Mouse (Mus musculus): ENCODE measurements around the gene Wrnip1. TPM values are rescaled to one million over a fixed set of nuclear protein-coding genes. Genes with fewer than 3 reads are reported as not detected.

Wrnip1 gene
- polyA plus RNA-seq, 1 experiment from 2014 or later: 24.1 TPM

DNA sequence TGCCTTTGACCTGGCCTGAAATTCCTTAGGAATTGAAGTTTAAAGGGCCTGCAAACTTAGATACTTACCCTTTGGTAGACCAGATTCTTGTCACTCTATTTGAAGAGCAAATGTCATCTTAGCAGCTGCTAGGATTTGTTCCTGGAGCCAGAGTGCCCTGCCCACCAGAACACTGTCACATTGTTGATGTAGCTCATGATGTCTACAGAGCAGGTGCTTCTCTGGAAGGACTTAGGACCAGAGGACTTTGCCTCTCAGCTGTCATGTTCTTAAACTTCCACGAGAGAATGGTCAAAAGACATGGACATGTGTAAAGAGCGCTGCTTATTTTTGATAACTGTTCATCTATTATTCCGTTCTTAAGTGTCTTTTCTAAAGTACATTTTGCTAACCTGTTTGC lies 17.4 kb downstream of the Wrnip1 start:
- Histone ChIP-seq H3K9me3 (no peaks in the 10 kb centered on the region), H3K4me2 (replicated peaks) (no peak overlapping the region), H3K36me3 (peaks cover 77% of the 10 kb centered on the region), H3K27ac (no peak overlapping the region), H3K9ac (no peak overlapping the region), H3K4me1 (no peaks in the 10 kb centered on the region), H3K27me3 (no peaks in the 10 kb centered on the region), H3K4me3 (no peak overlapping the region)
- ATAC-seq (ENCODE audit: low FRiP score, low read depth): no peak
- 93% methylated on average over 3 of the region's 3 CpGs for WGBS

DNA sequence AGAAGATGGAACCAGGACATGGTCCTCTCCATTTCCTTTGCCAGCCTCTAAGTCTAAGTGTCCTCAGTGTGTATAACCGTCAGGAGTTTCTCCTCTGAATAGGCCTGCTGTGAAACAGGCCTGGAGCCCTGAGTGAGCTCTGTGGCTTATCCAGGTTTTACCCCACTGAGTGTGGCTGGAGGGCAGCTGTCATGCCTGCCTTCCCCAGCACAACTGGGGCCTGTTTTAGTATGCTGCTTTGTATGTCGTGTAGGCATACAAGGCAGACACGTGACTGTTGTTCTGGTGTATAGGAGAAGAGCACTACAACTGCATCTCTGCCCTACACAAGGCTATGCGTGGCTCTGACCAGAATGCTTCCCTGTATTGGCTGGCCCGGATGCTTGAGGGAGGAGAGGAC lies 18.1 kb downstream of the Wrnip1 start:
- Histone ChIP-seq H3K9ac (no peak overlapping the region), H3K4me2 (replicated peaks) (no peak overlapping the region), H3K36me3 (peaks cover 74% of the 10 kb centered on the region), H3K4me3 (no peak overlapping the region), H3K27ac (no peak overlapping the region), H3K9me3 (no peaks in the 10 kb centered on the region), H3K4me1 (no peaks in the 10 kb centered on the region), H3K27me3 (no peaks in the 10 kb centered on the region)
- ATAC-seq (ENCODE audit: low FRiP score, low read depth): peak; percentile 34; the same call in 1 of the 2 replicates
- WGBS: 91% methylated on average over 5 of the region's 5 CpGs

DNA sequence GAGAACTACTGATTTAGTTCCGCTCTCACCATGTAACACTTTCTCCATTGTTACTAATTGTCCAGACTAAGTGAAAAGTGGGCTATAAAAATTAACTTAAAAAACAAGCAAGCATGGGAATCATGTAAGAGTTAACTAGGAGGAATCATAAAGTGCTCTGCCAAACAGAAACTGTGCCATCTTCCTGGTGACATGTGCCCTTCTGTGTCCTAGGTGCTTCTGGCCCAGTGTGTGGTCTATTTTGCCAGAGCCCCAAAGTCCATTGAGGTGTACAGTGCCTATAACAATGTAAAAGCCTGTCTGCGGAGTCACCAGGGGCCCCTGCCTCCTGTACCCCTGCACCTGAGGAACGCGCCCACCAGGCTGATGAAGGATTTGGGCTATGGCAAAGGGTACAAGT lies 19.8 kb downstream of the Wrnip1 start:
- ATAC-seq (ENCODE audit: low FRiP score, low read depth): no peak
- no peak overlapping the region for H3K4me2 ChIP-seq (replicated peaks)
- no peak overlapping the region for H3K4me3 ChIP-seq
- 94% methylated on average over 4 of the region's 4 CpGs for WGBS
- no peak overlapping the region for H3K27ac ChIP-seq
- H3K4me1 ChIP-seq: no peaks in the 10 kb centered on the region
- no peaks in the 10 kb centered on the region for H3K27me3 ChIP-seq
- H3K9ac ChIP-seq: no peak overlapping the region
- peaks cover 63% of the 10 kb centered on the region for H3K36me3 ChIP-seq
- no peaks in the 10 kb centered on the region for H3K9me3 ChIP-seq

DNA sequence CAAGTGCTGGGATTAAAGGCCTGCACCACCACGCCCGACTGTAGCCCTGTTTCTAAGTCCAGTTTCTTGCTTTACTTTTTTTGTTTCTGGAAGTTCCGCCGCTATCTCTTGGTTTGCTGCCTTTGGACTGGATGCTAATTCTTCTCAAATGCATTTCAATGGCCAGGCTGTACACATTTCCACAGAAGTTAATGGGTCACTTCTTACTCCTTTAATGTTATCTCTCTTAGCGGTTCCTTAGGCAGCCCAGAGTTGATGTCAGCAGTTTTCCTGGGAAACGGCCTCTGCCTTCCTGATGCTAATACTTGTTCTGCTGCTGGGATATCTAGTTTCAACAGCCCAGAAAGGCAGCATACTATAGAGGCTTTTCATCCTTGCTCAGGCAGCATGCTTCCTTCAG lies 21.3 kb downstream of the Wrnip1 start:
- peaks cover 51% of the 10 kb centered on the region for H3K36me3 ChIP-seq
- WGBS: 80% methylated on average over 6 of the region's 6 CpGs
- H3K4me1 ChIP-seq: no peaks in the 10 kb centered on the region
- H3K27ac ChIP-seq: no peak overlapping the region
- no peak overlapping the region for H3K9ac ChIP-seq
- H3K4me3 ChIP-seq: no peak overlapping the region
- ATAC-seq (ENCODE audit: low FRiP score, low read depth): no peak
- no peaks in the 10 kb centered on the region for H3K9me3 ChIP-seq
- no peaks in the 10 kb centered on the region for H3K27me3 ChIP-seq
- no peak overlapping the region for H3K4me2 ChIP-seq (replicated peaks)

DNA sequence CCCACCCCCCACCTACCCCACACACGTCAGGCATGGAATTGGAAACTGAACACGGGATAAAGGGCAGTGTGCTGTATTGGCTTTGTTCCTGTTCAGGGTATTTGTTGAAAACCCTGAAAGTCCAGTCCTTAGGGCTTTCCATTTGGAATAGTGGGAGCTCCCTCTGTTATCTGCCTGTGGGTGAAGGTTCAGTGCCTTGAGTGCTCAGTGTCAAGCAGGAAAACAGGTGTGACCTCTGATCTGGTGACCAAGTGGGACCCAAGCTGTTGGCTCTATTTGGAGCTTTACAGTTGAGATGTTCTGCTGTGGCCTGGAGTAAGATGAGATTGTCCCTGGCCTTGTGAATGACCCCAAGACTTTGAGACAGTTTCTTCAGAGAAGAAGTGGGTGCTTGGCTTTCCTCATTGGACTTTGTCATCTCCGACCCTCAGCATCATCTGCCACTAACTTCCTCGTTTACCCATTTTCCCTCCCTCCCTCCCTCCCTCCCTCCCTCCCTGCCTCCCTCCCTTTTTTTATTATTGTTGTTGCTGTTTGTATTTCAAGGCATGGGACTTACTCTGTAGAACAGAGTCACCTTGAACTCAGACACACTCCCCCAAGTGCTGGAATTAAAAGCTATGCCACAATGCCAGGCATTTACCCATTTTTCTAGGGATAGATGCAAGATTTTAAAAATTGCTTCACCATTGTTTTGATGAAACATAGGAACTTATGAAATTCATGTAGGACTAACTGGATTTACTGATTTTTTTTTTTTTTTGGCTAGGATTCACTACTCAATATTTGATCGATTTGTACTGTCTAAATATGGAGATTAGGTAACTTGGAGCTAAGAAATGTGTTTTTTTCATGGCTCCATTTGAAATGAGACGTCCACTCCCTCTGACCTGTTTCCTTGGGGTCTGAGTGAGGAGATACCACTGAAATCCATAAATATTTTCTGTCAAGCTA lies 22.8 kb downstream of the Wrnip1 start:
- no peak overlapping the region for H3K4me3 ChIP-seq
- no peaks in the 10 kb centered on the region for H3K9me3 ChIP-seq
- no peaks in the 10 kb centered on the region for H3K27me3 ChIP-seq
- no peak for ATAC-seq (ENCODE audit: low FRiP score, low read depth)
- no peak overlapping the region for H3K27ac ChIP-seq
- H3K36me3 ChIP-seq: peaks cover 36% of the 10 kb centered on the region
- no peak overlapping the region for H3K4me2 ChIP-seq (replicated peaks)
- H3K4me1 ChIP-seq: no peaks in the 10 kb centered on the region
- H3K9ac ChIP-seq: no peak overlapping the region
- 78% methylated on average over 6 of the region's 6 CpGs for WGBS

DNA sequence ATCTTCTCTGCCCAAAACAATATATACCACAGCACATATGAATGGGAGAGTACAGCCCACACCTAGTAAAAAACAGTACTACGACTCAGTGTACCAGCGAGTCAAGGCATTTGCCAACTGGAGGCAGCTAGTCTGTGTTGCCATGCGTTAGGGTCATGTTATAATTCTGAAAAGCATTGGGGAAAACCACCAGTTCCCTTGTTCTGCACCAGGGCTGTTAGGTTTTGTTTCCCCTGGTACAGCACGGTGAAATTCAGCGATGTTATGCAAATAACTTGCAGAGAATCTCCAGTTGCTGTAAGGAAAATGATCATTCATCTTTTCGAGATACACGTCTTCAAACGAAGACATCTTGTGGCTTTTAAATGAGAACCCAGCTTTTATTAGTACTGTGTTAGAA lies 23.7 kb downstream of the Wrnip1 start:
- Histone ChIP-seq H3K4me1 (no peaks in the 10 kb centered on the region), H3K27ac (no peak overlapping the region), H3K4me3 (no peak overlapping the region), H3K9me3 (no peaks in the 10 kb centered on the region), H3K36me3 (peaks cover 27% of the 10 kb centered on the region), H3K9ac (no peak overlapping the region), H3K4me2 (replicated peaks) (no peak overlapping the region), H3K27me3 (no peaks in the 10 kb centered on the region)
- ATAC-seq (ENCODE audit: low FRiP score, low read depth): no peak
- 89% methylated on average over 8 of the region's 8 CpGs for WGBS

DNA sequence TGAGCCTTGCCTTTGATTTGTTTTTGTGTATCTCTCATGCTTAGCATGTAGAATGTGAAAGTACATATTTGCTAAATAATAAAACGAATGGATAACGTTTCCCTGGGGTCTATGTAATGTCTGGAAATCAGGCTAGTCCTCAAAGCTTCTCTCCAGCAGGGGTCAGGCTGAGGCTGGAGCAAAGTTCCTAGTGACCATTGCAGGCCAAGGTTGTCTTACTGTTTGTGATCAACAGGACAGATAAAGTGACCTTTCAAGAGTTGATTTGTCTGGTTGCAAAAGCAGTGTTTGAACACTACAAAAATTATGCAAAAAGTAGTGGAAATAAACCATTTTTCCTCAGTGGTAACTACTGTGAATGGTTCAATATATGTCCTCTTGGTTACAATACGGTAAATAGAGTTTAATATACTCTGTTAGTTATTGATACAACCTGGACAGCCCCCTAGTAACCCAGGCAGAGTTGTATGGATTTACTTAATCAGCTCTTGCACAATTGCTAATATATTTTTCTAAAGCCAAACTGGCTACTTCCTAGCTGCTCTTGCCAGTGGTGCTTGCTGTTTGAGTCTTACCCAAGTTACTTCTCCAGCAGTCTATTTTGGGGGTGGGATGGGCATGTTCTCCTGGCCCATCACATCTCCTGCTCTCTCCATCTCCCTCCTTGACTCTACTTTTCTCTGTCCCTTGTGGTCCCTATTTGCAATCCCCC lies 25.4 kb downstream of the Wrnip1 start:
- no peak for ATAC-seq (ENCODE audit: low FRiP score, low read depth)
- H3K4me2 ChIP-seq (replicated peaks): no peak overlapping the region
- 74% methylated on average over 3 of the region's 3 CpGs for WGBS
- no peak overlapping the region for H3K27ac ChIP-seq
- no peak overlapping the region for H3K9ac ChIP-seq
- H3K9me3 ChIP-seq: no peaks in the 10 kb centered on the region
- H3K36me3 ChIP-seq: peaks cover 13% of the 10 kb centered on the region
- H3K27me3 ChIP-seq: no peaks in the 10 kb centered on the region
- no peaks in the 10 kb centered on the region for H3K4me1 ChIP-seq
- no peak overlapping the region for H3K4me3 ChIP-seq

DNA sequence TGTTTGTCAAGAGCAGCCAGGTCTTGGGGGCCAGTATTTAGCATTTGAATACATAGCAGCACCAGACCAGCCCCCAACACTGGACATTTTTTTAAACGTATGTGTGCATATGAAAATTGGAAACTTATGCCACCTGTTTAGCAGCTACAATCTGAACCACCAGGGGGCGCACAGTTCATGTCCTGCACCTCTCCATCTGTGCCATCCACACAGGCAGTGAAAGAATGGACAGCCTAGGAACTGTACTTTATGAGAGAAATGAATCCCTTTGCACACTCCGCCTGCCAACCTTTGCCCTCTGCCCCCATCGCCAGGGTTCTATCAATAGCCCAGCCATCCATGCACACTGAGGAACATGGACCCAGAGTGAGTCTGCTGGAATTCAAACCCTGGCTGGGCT lies 26.1 kb downstream of the Wrnip1 start:
- WGBS: 60% methylated on average over 4 of the region's 4 CpGs
- Histone ChIP-seq H3K9me3 (no peaks in the 10 kb centered on the region), H3K36me3 (peaks cover 7% of the 10 kb centered on the region), H3K9ac (no peak overlapping the region), H3K4me1 (no peaks in the 10 kb centered on the region), H3K4me3 (no peak overlapping the region), H3K27me3 (no peaks in the 10 kb centered on the region), H3K4me2 (replicated peaks) (no peak overlapping the region), H3K27ac (no peak overlapping the region)
- no peak for ATAC-seq (ENCODE audit: low FRiP score, low read depth)

DNA sequence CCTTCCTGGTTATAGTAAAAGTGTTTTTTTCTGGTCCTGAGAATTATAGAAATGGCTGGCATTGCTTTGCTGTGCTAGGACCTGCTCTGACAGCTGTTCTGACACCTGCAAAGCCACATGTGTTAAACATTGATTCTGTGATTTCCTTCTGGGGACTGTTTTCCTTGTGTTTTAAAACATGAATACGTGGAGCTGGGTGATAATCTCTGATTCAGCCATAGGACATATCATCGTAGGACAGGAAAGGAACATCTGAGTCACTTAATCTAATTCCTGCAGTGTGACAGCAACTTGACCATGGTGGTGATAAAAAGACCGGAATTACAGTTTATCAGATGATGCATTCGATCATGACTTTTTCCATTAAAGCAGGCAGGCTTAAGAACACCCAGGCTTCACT lies 27.0 kb downstream of the Wrnip1 start:
- no peak overlapping the region for H3K4me2 ChIP-seq (replicated peaks)
- H3K9ac ChIP-seq: no peak overlapping the region
- H3K9me3 ChIP-seq: no peaks in the 10 kb centered on the region
- H3K27ac ChIP-seq: no peak overlapping the region
- H3K27me3 ChIP-seq: no peaks in the 10 kb centered on the region
- 79% methylated on average over 4 of the region's 4 CpGs for WGBS
- ATAC-seq (ENCODE audit: low FRiP score, low read depth): no peak
- H3K4me1 ChIP-seq: no peaks in the 10 kb centered on the region
- H3K4me3 ChIP-seq: no peak overlapping the region
- no peaks in the 10 kb centered on the region for H3K36me3 ChIP-seq

DNA sequence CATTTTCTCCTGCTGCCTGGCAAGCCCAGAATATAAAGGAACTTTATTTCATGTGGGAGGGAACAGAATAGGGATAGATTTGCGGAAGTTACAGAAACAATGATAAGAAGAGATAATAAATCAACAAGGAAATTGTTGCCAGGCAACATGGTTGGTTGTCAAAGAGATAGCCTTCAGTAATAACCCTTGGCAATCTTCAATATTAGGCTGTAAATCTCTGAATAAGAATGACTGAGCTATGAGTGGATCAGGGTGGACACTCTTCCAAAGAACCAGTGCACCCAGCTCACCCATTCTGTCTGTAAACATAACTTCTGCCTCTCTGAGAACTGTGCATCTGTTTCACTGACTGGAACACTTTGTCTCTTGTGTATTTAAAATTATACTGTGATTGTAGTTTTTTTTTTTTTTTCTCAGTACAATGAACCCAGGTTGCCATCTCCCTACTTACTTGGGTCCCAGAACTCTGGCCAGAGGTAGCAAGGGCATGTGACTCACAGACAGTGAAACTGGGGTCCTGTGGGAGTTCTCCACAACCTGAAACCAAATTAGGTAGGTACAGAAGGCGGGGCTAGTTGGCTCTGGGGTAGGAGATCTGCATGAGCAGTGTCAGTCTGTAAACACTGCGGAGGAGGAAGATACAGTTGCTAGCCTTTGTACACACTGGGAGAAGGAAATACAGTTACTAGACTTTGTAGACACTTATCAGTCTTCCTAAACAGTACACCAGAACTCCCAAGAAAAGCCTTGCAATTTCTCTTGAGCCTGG lies 29.9 kb downstream of the Wrnip1 start:
- Histone ChIP-seq H3K36me3 (no peaks in the 10 kb centered on the region), H3K4me2 (replicated peaks) (no peak overlapping the region), H3K9ac (no peak overlapping the region), H3K4me1 (no peaks in the 10 kb centered on the region), H3K9me3 (no peaks in the 10 kb centered on the region), H3K27ac (no peak overlapping the region), H3K4me3 (no peak overlapping the region), H3K27me3 (no peaks in the 10 kb centered on the region)
- 87% methylated on average over 3 of the region's 3 CpGs for WGBS
- ATAC-seq (ENCODE audit: low FRiP score, low read depth): no peak

DNA sequence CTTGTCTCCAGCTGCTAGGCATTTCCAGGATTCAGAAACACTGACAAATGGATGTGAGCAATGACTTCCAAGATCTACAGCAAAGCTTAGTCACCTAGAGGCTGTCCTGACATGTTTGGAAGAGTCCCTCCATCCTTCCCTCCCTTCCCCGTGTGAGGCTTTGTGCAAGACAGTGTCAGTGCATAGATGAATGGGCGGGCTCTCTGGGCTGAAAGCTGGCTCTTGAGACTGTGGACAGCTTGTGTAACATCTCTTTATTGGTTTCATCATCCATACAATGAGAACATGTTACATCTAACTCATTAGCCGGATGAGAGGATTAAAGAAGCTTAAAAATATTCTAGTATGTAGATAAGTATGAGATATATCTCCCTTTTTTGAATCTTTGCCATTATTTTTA lies 30.9 kb downstream of the Wrnip1 start:
- no peak overlapping the region for H3K4me2 ChIP-seq (replicated peaks)
- no peak overlapping the region for H3K27ac ChIP-seq
- WGBS: 80% methylated on average over 3 of the region's 3 CpGs

DNA sequence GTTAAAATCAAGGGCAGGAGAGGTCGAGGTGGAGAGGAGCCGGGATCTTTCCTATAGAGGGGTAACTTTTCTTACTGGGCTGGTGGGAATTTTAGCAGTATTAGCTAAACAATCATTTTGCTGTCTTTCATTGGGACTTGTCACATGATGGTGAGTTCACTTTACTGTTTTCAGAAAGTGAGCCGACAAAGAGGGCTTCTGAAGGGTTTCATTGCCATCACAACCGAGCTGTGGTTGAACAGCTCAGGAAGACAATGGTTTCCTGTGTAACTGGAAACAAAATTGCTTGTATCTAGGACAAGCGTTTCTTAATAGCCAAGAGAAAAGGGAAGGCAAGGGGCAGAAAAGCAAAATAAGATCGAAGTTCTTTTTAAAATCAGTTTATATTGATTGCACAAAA lies 31.4 kb downstream of the Wrnip1 start:
- 79% methylated on average over 6 of the region's 6 CpGs for WGBS
- Histone ChIP-seq H3K9me3 (no peaks in the 10 kb centered on the region), H3K4me1 (no peaks in the 10 kb centered on the region), H3K27ac (no peak overlapping the region), H3K36me3 (no peaks in the 10 kb centered on the region), H3K9ac (no peak overlapping the region), H3K4me3 (no peak overlapping the region), H3K4me2 (replicated peaks) (no peak overlapping the region), H3K27me3 (no peaks in the 10 kb centered on the region)
- ATAC-seq (ENCODE audit: low FRiP score, low read depth): no peak

More for the DNA sequence above, 30.9 kb downstream of the Wrnip1 start:
- no peak overlapping the region for H3K9ac ChIP-seq
- no peaks in the 10 kb centered on the region for H3K36me3 ChIP-seq
- H3K4me1 ChIP-seq: no peaks in the 10 kb centered on the region
- no peak overlapping the region for H3K4me3 ChIP-seq
- H3K9me3 ChIP-seq: no peaks in the 10 kb centered on the region
- no peaks in the 10 kb centered on the region for H3K27me3 ChIP-seq
- ATAC-seq (ENCODE audit: low FRiP score, low read depth): no peak
